ENCODE assay signal across 3 mouse cellular contexts in the genomic region with DNA sequence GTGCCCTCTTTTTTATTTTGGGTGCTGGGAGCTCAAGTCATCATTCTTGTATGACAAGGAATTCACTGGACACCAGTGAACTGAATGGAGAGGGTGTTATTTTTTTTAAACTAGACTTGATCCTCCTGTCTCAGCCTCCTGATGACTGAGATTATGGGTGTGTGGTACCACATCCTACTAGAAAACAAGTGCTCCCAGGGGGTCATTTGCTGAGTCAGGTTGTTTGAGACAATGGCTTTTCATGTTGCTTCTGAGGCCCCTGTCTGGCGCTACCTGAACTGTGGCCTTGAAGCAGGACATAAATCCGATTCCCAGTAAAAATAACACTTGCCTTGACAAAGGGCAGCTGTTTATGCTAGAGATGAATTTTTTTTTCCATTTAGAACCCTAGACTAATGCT.
TF ChIP-seq lines count a peak whose summit lies in the region.

No protein-coding gene starts in this region.

TF ChIP-seq in CH12.LX, 34 proteins besides CTCF, POLR2A, EP300 and RAD21:
- no peak for TF ChIP-seq JUND (conservative IDR thresholded peaks at IDR 0.05; ENCODE audit: low read depth, low read length)
- no peak for TF ChIP-seq NELFE (IDR thresholded peaks at IDR 0.05; ENCODE audit: low read depth, low read length)
- no peak for TF ChIP-seq CHD2 (IDR thresholded peaks at IDR 0.05; ENCODE audit: low read length)
- TF ChIP-seq MAFK (IDR thresholded peaks at IDR 0.05; ENCODE audit: insufficient replicate concordance, low read length) = peak; percentile 79

TF ChIP-seq in ES-E14, 5 proteins besides CTCF, POLR2A, EP300 and RAD21:
- peak; percentile 85 for TF ChIP-seq MAFK (IDR thresholded peaks at IDR 0.05; ENCODE audit: insufficient read depth, low read depth, low read length)
- TF ChIP-seq CHD2 (IDR thresholded peaks at IDR 0.05; ENCODE audit: low read depth, low read length) = no peak
- TF ChIP-seq ZNF384 (IDR thresholded peaks at IDR 0.05; ENCODE audit: low read depth, low read length) = no peak
- no peak for TF ChIP-seq ZC3H11A (IDR thresholded peaks at IDR 0.05; ENCODE audit: borderline replicate concordance, low read depth, low read length)
- no peak for TF ChIP-seq HCFC1 (IDR thresholded peaks at IDR 0.05; ENCODE audit: borderline replicate concordance, insufficient read depth, low read length)
TF ChIP-seq in ES-E14: peak in this region for 1.

TF ChIP-seq in MEL, 35 proteins besides CTCF, POLR2A, EP300 and RAD21:
- TF ChIP-seq MAX (IDR thresholded peaks at IDR 0.05; ENCODE audit: low read length) (no peak), POLR2AphosphoS2 (IDR thresholded peaks at IDR 0.05; ENCODE audit: low read length) (0 out of 2 replicates have a peak, but pooled peaks have one; percentile 0)
